Mouse (Mus musculus): Measurements from ENCODE around the gene Dglucy.

DNA sequence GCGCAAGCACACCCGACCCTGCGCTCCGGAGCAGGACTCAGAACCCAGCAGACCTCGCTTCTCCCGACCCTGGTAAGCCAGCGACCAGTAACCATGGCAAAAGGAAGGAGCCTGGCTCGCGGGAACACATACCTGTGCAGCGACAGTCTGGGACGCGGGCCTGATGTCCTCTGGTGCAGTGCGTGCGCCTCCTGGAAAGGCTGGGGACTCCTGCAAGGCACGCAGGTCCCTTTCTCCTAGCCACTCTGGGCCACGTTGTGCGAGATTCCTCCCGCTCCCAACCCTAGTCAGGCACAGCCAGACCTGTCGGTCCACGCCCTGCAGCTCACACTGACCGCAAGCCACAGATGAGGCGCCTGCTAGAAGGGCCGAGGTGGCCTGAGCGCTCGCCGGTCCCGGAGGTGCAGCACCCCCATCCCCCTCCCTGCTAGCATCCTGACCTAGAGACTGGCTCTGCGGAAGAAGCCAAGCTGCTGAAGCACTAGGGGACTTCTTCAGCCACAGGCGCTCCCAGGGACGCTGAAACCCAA, 120.3 kb downstream of the Dglucy start:
- no peak for TF ChIP-seq CTCF (IDR thresholded peaks at IDR 0.05; ENCODE audit: low read depth, low read length)
- no peak for TF ChIP-seq TAL1 (conservative IDR thresholded peaks at IDR 0.05; ENCODE audit: low read depth, low read length)
- no peak for TF ChIP-seq GATA1 (IDR thresholded peaks at IDR 0.05; ENCODE audit: borderline replicate concordance, low read length)
- no peak for TF ChIP-seq POLR2AphosphoS5 (IDR thresholded peaks at IDR 0.05; ENCODE audit: insufficient replicate concordance, low read depth, low read length)
